Mouse (Mus musculus) embryonic facial prominence, embryonic 10.5 days (tissue): ENCODE results near the gene Hmcn1. TPM values are rescaled to one million over a fixed set of nuclear protein-coding genes. Genes with fewer than 3 reads are reported as not detected.

Experiments used
- DNase-seq: peaks from one replicate; pipeline ENCODE4 v3.0.0-alpha.2; 2017; ENCODE audit warnings: low spot score
- H3K27ac ChIP-seq: fragments of 300-500 bp; sonication (generic); replicated peaks from 2 replicates; pipeline ENCODE4 v1.5.1; 2016; ENCODE audit warnings: mild to moderate bottlenecking
- H3K27me3 ChIP-seq: fragments of 300-500 bp; sonication (generic); replicated peaks from 2 replicates; pipeline ENCODE4 v1.6.1; 2016; ENCODE audit warnings: low read depth, mild to moderate bottlenecking; ENCODE audit not compliant: poor library complexity, severe bottlenecking
- H3K36me3 ChIP-seq: fragments of 300-500 bp; sonication (generic); replicated peaks from 2 replicates; pipeline ENCODE4 v1.6.1; 2016; ENCODE audit warnings: mild to moderate bottlenecking, moderate library complexity
- H3K4me1 ChIP-seq: fragments of 300-500 bp; sonication (generic); 2 replicates; pipeline ENCODE4 v1.6.1; 2016
- H3K4me3 ChIP-seq: fragments of 300-500 bp; sonication (generic); 2 replicates; pipeline ENCODE4 v1.5.1; 2016; ENCODE audit warnings: mild to moderate bottlenecking, moderate library complexity
- H3K9me3 ChIP-seq: fragments of 300-500 bp; sonication (generic); 2 replicates; pipeline ENCODE4 v1.6.1; 2016; ENCODE audit warnings: mild to moderate bottlenecking
- WGBS: fragments of 180-500 bp; shearing (Covaris S2); methylation state at CpG from one replicate; pipeline ENCODE4 v1.1.7; 2016; 5-methylcytosine and 5-hydroxymethylcytosine counted together
- polyA plus RNA-seq: library from polyadenylated mRNA; unstranded; fragments of >200 nt; fragmentation: Nextera tagmentation; extraction: Ambion mirVana; gene quantifications from 2 replicates; pipeline ENCODE4 v1.2.1, GENCODE M21; 2016

The Hmcn1 gene
- polyA plus RNA-seq = 15.3 and 19.0 TPM in 2 replicates

GRCm38 (mm10) chr1:150993162-150994064 is at the start of gene Hmcn1:
Hmcn1 (minus strand) TSS chr1:150993435.
- Histone ChIP-seq H3K9me3 (peaks cover 6% of the 10 kb centered on the region; the same call in 1 of the 2 replicates), H3K4me3 (peak within 1 kb of the TSS; percentile 81), H3K27ac (peak within 1 kb of the TSS; percentile 96), H3K27me3 (no peaks in the 10 kb centered on the region), H3K36me3 (no peaks in the 10 kb centered on the region; the same call in 1 of the 2 replicates), H3K4me1 (peaks cover 49% of the 10 kb centered on the region)
- DNase-seq = peak; percentile 92
- WGBS = under 1% methylated on average over 38 of the region's 38 CpGs

- no peak overlapping the region for H3K4me3 ChIP-seq
- DNase-seq = no peak
- H3K27me3 ChIP-seq = 0 out of 2 replicates have a peak, but pooled peaks cover 3% of the 10 kb centered on the region
- H3K27ac ChIP-seq = no peak overlapping the region; the same call in 1 of the 2 replicates
- no peaks in the 10 kb centered on the region for H3K9me3 ChIP-seq
- H3K4me1 ChIP-seq = peaks cover 51% of the 10 kb centered on the region
- H3K36me3 ChIP-seq = no peaks in the 10 kb centered on the region
- 55% methylated on average over 18 of the region's 18 CpGs for WGBS
Measured at GRCm38 (mm10) chr1:151040945-151041649, 47.9 kb upstream of the Hmcn1 start.

GRCm38 (mm10) chr1:151040290-151040689 is 47.1 kb upstream of the Hmcn1 start:
- H3K4me1 ChIP-seq = peaks cover 43% of the 10 kb centered on the region
- no peaks in the 10 kb centered on the region for H3K36me3 ChIP-seq
- no peak for DNase-seq
- WGBS = 80% methylated on average over 7 of the region's 7 CpGs
- no peak overlapping the region for H3K4me3 ChIP-seq
- H3K9me3 ChIP-seq = no peaks in the 10 kb centered on the region
- no peak overlapping the region for H3K27ac ChIP-seq
- 0 out of 2 replicates have a peak, but pooled peaks cover 3% of the 10 kb centered on the region for H3K27me3 ChIP-seq

- Histone ChIP-seq H3K9me3 (no peaks in the 10 kb centered on the region), H3K27me3 (0 out of 2 replicates have a peak, but pooled peaks cover 3% of the 10 kb centered on the region), H3K4me1 (peaks cover 33% of the 10 kb centered on the region), H3K4me3 (no peak overlapping the region), H3K36me3 (no peaks in the 10 kb centered on the region), H3K27ac (no peak overlapping the region)
- WGBS = 73% methylated on average over 4 of the region's 4 CpGs
- DNase-seq = no peak
Measured at GRCm38 (mm10) chr1:151039189-151039588, 46.0 kb upstream of the Hmcn1 start.

DNA sequence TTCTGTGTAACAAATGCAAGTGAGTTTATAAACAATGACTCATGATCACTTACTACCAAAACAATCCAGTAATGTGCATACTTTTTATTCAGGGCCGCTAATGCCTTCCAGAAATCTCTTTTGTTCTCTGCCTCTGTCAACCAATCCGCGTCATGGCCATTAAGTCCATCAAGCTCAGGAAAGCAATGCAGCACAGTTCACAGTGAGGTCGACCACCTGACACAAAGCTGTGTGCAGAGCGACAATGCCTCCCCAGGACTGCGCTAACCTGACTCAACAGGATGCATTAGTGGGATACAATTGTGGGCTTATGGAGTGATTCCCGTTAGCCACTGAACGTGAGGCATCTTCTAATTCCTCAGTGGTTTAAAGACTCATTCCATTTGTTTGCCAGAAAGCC is 45.3 kb upstream of the Hmcn1 start:
- Histone ChIP-seq H3K4me1 (peaks cover 28% of the 10 kb centered on the region), H3K4me3 (no peak overlapping the region), H3K27me3 (0 out of 2 replicates have a peak, but pooled peaks cover 3% of the 10 kb centered on the region), H3K9me3 (no peaks in the 10 kb centered on the region), H3K36me3 (no peaks in the 10 kb centered on the region), H3K27ac (no peak overlapping the region)
- 40% methylated on average over 8 of the region's 8 CpGs for WGBS
- DNase-seq = no peak

DNA sequence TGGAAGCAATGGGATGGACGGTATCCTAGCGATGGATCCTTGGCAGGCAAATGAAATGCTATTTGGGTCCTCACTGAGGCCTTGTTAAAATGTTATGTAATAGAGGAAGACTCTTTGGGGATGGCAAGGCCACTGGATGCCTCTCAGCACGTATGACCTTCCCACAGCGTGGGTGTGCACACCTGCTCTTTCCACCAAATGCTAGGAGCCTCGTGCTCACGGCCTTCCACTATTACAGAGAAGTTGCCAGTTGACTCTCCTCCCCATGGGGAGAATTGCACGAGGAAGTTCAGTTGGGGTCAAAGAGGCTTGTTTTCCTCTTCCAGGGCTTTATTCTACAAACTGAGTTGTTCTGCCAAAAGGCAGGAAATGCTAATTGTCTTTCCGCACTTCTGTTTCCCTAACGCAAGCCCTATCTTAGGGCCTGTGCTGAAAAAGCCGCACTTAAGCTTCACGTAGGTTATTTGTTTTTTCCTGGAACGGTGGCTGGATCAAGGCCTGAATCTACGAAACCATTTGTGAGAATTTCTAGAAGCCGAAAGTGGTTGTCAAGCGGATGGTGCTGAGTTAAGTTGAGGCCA is 43.3 kb upstream of the Hmcn1 start:
- Histone ChIP-seq H3K27me3 (0 out of 2 replicates have a peak, but pooled peaks cover 3% of the 10 kb centered on the region), H3K4me3 (no peak overlapping the region), H3K9me3 (no peaks in the 10 kb centered on the region), H3K36me3 (no peaks in the 10 kb centered on the region), H3K27ac (no peak overlapping the region), H3K4me1 (peaks cover 19% of the 10 kb centered on the region)
- no peak for DNase-seq
- WGBS = 80% methylated on average over 15 of the region's 15 CpGs

DNA sequence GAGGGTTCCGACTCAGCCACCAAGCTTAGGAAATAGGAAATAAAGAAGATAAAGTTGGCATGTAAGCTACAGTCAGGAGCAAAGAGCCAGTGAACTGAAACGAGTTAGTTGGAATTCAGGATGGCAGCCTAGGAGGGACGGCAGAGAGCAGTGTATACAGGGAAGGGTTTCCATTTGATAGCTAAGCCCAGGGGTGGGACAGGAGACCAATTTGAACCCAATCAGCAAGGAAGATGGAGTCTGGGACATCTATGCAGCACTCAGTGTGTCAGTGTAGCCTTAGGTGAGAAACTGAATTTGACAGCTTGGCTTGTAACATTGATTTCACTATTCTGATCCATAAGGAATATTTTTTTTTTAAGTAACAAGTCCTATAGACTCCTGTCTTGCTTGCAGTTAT is 42.5 kb upstream of the Hmcn1 start:
- Histone ChIP-seq H3K27me3 (0 out of 2 replicates have a peak, but pooled peaks cover 3% of the 10 kb centered on the region), H3K4me1 (peaks cover 12% of the 10 kb centered on the region), H3K36me3 (no peaks in the 10 kb centered on the region), H3K9me3 (no peaks in the 10 kb centered on the region), H3K4me3 (no peak overlapping the region), H3K27ac (no peak overlapping the region)
- 79% methylated on average over 3 of the region's 3 CpGs for WGBS
- no peak for DNase-seq

DNA sequence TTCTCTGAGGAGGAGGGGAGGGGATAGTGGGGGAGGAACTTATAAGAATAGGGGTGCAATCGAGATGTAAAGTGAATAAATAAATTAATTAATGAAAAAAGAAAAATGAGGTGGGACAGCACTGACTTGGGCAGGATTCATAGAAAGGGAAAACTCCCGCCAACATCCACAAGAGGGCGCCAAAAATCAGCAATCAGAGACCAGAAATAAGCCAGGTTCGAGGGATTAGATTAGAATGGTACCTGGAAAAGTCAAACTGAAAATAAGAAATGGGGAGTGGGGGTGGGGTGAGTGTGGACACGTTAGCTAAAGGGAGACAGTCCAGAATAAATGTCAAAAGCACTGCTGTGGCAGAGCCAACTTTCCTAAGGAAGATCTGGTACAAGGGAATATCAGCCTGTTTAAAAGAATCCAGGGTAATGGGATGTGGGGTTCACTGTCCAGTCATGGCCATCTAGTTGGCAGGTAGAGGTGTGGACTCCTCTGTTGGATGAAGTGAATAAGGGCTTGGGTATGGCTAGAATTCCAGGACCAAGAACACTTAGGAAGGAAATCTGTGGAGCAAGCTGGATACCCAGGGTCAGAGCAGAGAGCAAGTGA is 41.9 kb upstream of the Hmcn1 start:
- 3% methylated on average over 5 of the region's 5 CpGs for WGBS
- Histone ChIP-seq H3K27ac (no peak overlapping the region), H3K9me3 (no peaks in the 10 kb centered on the region), H3K27me3 (0 out of 2 replicates have a peak, but pooled peaks cover 3% of the 10 kb centered on the region), H3K36me3 (no peaks in the 10 kb centered on the region), H3K4me3 (no peak overlapping the region), H3K4me1 (peaks cover 8% of the 10 kb centered on the region)
- DNase-seq = peak; percentile 64

DNA sequence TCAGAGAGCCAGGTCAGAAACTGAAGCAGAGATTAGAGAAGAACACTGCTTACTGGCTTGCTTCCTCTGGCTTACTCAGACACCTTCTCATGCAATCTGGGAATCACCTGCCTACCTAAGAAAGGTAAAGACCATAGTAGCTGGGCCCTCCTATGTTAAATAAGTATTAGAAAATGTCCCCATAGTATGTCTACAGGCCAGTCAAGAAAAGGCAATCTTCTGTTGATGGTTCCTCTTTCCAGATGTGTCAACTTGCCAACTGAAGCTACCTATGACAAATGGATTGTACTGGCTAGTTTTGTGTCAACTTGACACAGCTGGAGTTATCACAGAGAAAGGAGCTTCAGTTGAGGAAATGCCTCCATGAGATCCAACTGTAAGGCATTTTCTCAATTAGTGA is 40.1 kb upstream of the Hmcn1 start:
- 0 out of 2 replicates have a peak, but pooled peaks cover 3% of the 10 kb centered on the region for H3K27me3 ChIP-seq
- DNase-seq = no peak
- no peak overlapping the region for H3K4me3 ChIP-seq
- no peak overlapping the region for H3K27ac ChIP-seq
- H3K9me3 ChIP-seq = no peaks in the 10 kb centered on the region
- no peaks in the 10 kb centered on the region for H3K36me3 ChIP-seq
- peaks cover under 1% of the 10 kb centered on the region for H3K4me1 ChIP-seq

- no peak for DNase-seq
- no peaks in the 10 kb centered on the region; the same call in 1 of the 2 replicates for H3K4me1 ChIP-seq
- WGBS = 81% methylated on average over 10 of the region's 10 CpGs
- H3K9me3 ChIP-seq = no peaks in the 10 kb centered on the region
- H3K27me3 ChIP-seq = 0 out of 2 replicates have a peak, but pooled peaks cover 3% of the 10 kb centered on the region
- no peaks in the 10 kb centered on the region for H3K36me3 ChIP-seq
- H3K4me3 ChIP-seq = no peak overlapping the region
- no peak overlapping the region for H3K27ac ChIP-seq
Measured at GRCm38 (mm10) chr1:151031581-151031980, 38.3 kb upstream of the Hmcn1 start.

DNA sequence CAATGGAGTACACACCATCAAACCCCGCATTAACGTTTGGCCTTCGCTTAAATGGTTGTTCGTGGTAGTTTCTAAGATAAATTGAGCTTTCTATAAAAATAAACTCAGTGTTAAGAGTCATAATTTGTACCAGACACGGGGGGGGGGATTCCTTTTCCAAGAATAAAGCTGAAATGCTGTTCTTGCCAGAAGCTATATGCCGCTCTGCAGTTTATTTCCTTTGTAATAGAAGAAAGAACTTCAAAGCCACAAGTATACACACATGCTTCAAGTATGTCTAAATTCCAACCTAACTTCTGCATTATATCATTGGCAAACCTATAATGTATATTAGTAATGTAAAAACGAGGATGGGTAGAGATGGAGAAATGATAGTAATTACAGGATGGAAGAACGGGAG is 37.9 kb upstream of the Hmcn1 start:
- Histone ChIP-seq H3K27me3 (no peaks in the 10 kb centered on the region), H3K4me3 (no peak overlapping the region), H3K36me3 (no peaks in the 10 kb centered on the region), H3K9me3 (no peaks in the 10 kb centered on the region), H3K4me1 (no peaks in the 10 kb centered on the region; the same call in 1 of the 2 replicates), H3K27ac (no peak overlapping the region)
- 66% methylated on average over 8 of the region's 8 CpGs for WGBS
- no peak for DNase-seq
